Mouse (Mus musculus) liver, embryonic 16.5 days (tissue): ENCODE measurements around the gene Mfsd12. TPM values are rescaled to one million over a fixed set of nuclear protein-coding genes. Genes with fewer than 3 reads are reported as not detected.

Experiments
- ATAC-seq: fragments of 200-750 bp; cut with Nextera tagmentation; 2 replicates; pipeline ENCODE4 v1.8.0; 2017; ENCODE audit warnings: low read depth, mild to moderate bottlenecking, moderate number of reproducible peaks, moderate library complexity
- H3K27ac ChIP-seq: fragments of 300-500 bp; sonication (generic); 2 replicates; pipeline ENCODE4 v1.5.1; 2014; ENCODE audit warnings: mild to moderate bottlenecking, low read length
- H3K27me3 ChIP-seq: fragments of 300-500 bp; sonication (generic); 2 replicates; pipeline ENCODE4 v1.6.1; 2014; ENCODE audit warnings: low read depth, low read length, mixed read lengths; ENCODE audit not compliant: control insufficient read depth, insufficient read depth
- H3K36me3 ChIP-seq: fragments of 300-500 bp; sonication (generic); 2 replicates; pipeline ENCODE4 v1.6.1; 2014; ENCODE audit warnings: mild to moderate bottlenecking; ENCODE audit not compliant: control insufficient read depth, insufficient read depth
- H3K4me1 ChIP-seq: fragments of 300-500 bp; sonication (generic); 2 replicates; pipeline ENCODE4 v1.6.1; 2014; ENCODE audit warnings: low read depth, low read length, mixed read lengths; ENCODE audit not compliant: control insufficient read depth
- H3K4me2 ChIP-seq: fragments of 300-500 bp; sonication (generic); 2 replicates; pipeline ENCODE4 v1.6.1; 2014; ENCODE audit warnings: low read depth, low read length, mixed read lengths
- H3K4me3 ChIP-seq: fragments of 300-500 bp; sonication (generic); 2 replicates; pipeline ENCODE4 v1.5.1; 2014; ENCODE audit warnings: low read depth, mild to moderate bottlenecking, low read length
- H3K9ac ChIP-seq: fragments of 300-500 bp; sonication (generic); 2 replicates; pipeline ENCODE4 v1.6.1; 2014; ENCODE audit warnings: low read depth, low read length
- H3K9me3 ChIP-seq: fragments of 300-500 bp; sonication (generic); replicated peaks from 2 replicates; pipeline ENCODE4 v1.6.1; 2016; ENCODE audit warnings: low read length; ENCODE audit not compliant: control insufficient read depth
- WGBS: fragments of 180-500 bp; shearing (Covaris S2); extraction: QIAGEN DNeasy Blood & Tissue Kit; methylation state at CpG from one replicate; pipeline ENCODE4 v1.1.7; 2014; ENCODE audit not compliant: insufficient replicate concordance; 5-methylcytosine and 5-hydroxymethylcytosine counted together
- polyA plus RNA-seq: library from polyadenylated mRNA; unstranded; fragments of >200 nt; fragmentation: Nextera tagmentation; extraction: Ambion mirVana; gene quantifications from 2 replicates; pipeline ENCODE4 v1.2.1, GENCODE M21; 2015

Gene Mfsd12
- polyA plus RNA-seq, 1 experiment from 2014 or later, result 11.9 TPM

GRCm38 (mm10) chr10:81379809-81380378, 22.6 kb downstream of the Mfsd12 start:
- Histone ChIP-seq H3K4me3 (0 out of 2 replicates have a peak overlapping the region, but pooled peaks have one; percentile 69), H3K27me3 (no peaks in the 10 kb centered on the region), H3K9me3 (no peaks in the 10 kb centered on the region), H3K9ac (peak overlapping the region; percentile 75), H3K4me1 (peaks cover 66% of the 10 kb centered on the region), H3K27ac (peak overlapping the region; percentile 100), H3K36me3 (peaks cover 15% of the 10 kb centered on the region), H3K4me2 (peak overlapping the region; percentile 83)
- no peak for ATAC-seq
- WGBS, result 50% methylated on average over 6 of the region's 6 CpGs

GRCm38 (mm10) chr10:81382039-81382438, 24.7 kb downstream of the Mfsd12 start:
- Histone ChIP-seq H3K27me3 (no peaks in the 10 kb centered on the region), H3K4me3 (peak overlapping the region; percentile 25), H3K4me1 (peaks cover 58% of the 10 kb centered on the region), H3K27ac (peak overlapping the region; percentile 100), H3K36me3 (peaks cover 12% of the 10 kb centered on the region; the same call in 1 of the 2 replicates), H3K9ac (peak overlapping the region; percentile 59), H3K9me3 (no peaks in the 10 kb centered on the region), H3K4me2 (peak overlapping the region; percentile 46)
- WGBS, result 11% methylated on average over 5 of the region's 5 CpGs
- ATAC-seq, result peak; percentile 75

GRCm38 (mm10) chr10:81383802-81384604, 26.7 kb downstream of the Mfsd12 start, which contains the start of the genes Dohh and Gm48551:
Gene Dohh (plus strand): TSS chr10:81384428.
Gene Gm48551 (plus strand): TSS chr10:81384466.
- ATAC-seq, result peak; percentile 76
- Histone ChIP-seq H3K4me3 (peak within 1 kb of the TSS; percentile 93), H3K4me1 (peaks cover 60% of the 10 kb centered on the region)

GRCm38 (mm10) chr10:81384605-81384982, 27.3 kb downstream of the Mfsd12 start:
- H3K9ac ChIP-seq, result peak overlapping the region; percentile 86
- no peaks in the 10 kb centered on the region for H3K9me3 ChIP-seq
- H3K36me3 ChIP-seq, result peaks cover 26% of the 10 kb centered on the region
- H3K27ac ChIP-seq, result peak overlapping the region; percentile 100
- under 1% methylated on average over 19 of the region's 19 CpGs for WGBS
- no peaks in the 10 kb centered on the region for H3K27me3 ChIP-seq
- H3K4me1 ChIP-seq, result peaks cover 60% of the 10 kb centered on the region
- peak overlapping the region; percentile 93 for H3K4me3 ChIP-seq
- no peak for ATAC-seq
- peak overlapping the region; percentile 91 for H3K4me2 ChIP-seq

More at GRCm38 (mm10) chr10:81383802-81384604, 26.7 kb downstream of the Mfsd12 start, which contains the start of the genes Dohh and Gm48551:
- 3% methylated on average over 50 of the region's 54 CpGs for WGBS
- H3K36me3 ChIP-seq, result peaks cover 26% of the 10 kb centered on the region
- H3K9ac ChIP-seq, result peak within 1 kb of the TSS; percentile 86
- no peaks in the 10 kb centered on the region for H3K9me3 ChIP-seq
- H3K27me3 ChIP-seq, result no peaks in the 10 kb centered on the region
- H3K4me2 ChIP-seq, result peak within 1 kb of the TSS; percentile 91
- peak within 1 kb of the TSS; percentile 100 for H3K27ac ChIP-seq

- no peak for ATAC-seq
- peaks cover 54% of the 10 kb centered on the region for H3K4me1 ChIP-seq
- no peaks in the 10 kb centered on the region for H3K9me3 ChIP-seq
Measured at GRCm38 (mm10) chr10:81385603-81386306, 28.5 kb downstream of the Mfsd12 start.

GRCm38 (mm10) chr10:81387716-81388115, 30.4 kb downstream of the Mfsd12 start:
- H3K27ac ChIP-seq, result no peak overlapping the region
- ATAC-seq, result no peak
- peaks cover 26% of the 10 kb centered on the region for H3K36me3 ChIP-seq
- no peak overlapping the region for H3K9ac ChIP-seq
- peaks cover 40% of the 10 kb centered on the region for H3K4me1 ChIP-seq
- H3K4me3 ChIP-seq, result no peak overlapping the region
- no peaks in the 10 kb centered on the region for H3K9me3 ChIP-seq
- 87% methylated on average over 20 of the region's 20 CpGs for WGBS
- no peak overlapping the region for H3K4me2 ChIP-seq
- H3K27me3 ChIP-seq, result no peaks in the 10 kb centered on the region

More at GRCm38 (mm10) chr10:81385603-81386306, 28.5 kb downstream of the Mfsd12 start:
- Histone ChIP-seq H3K4me3 (peak overlapping the region; percentile 93), H3K4me2 (peak overlapping the region; percentile 91), H3K9ac (peak overlapping the region; percentile 86), H3K27me3 (no peaks in the 10 kb centered on the region), H3K36me3 (peaks cover 26% of the 10 kb centered on the region), H3K27ac (no peak overlapping the region)
- 67% methylated on average over 22 of the region's 22 CpGs for WGBS

- no peaks in the 10 kb centered on the region for H3K9me3 ChIP-seq
- H3K36me3 ChIP-seq, result peaks cover 26% of the 10 kb centered on the region
- WGBS, result 57% methylated on average over 5 of the region's 5 CpGs
- no peak for ATAC-seq
- no peaks in the 10 kb centered on the region for H3K27me3 ChIP-seq
- H3K4me2 ChIP-seq, result no peak within 1 kb of the TSS
- peaks cover 41% of the 10 kb centered on the region for H3K4me1 ChIP-seq
- H3K4me3 ChIP-seq, result no peak within 1 kb of the TSS
- peak within 1 kb of the TSS; percentile 25; the same call in 1 of the 2 replicates for H3K27ac ChIP-seq
- H3K9ac ChIP-seq, result no peak within 1 kb of the TSS
Measured at GRCm38 (mm10) chr10:81388505-81389055, 31.3 kb downstream of the Mfsd12 start, which contains the start of gene Gm48552. Gene Gm48552 (plus strand): TSS chr10:81389005.

- no peak for ATAC-seq
- no peak overlapping the region for H3K4me3 ChIP-seq
- H3K9ac ChIP-seq, result no peak overlapping the region
- WGBS, result 70% methylated on average over 3 of the region's 3 CpGs
- no peaks in the 10 kb centered on the region for H3K9me3 ChIP-seq
- peaks cover 26% of the 10 kb centered on the region for H3K36me3 ChIP-seq
- H3K27me3 ChIP-seq, result no peaks in the 10 kb centered on the region
- peaks cover 44% of the 10 kb centered on the region for H3K4me1 ChIP-seq
- H3K4me2 ChIP-seq, result no peak overlapping the region
- H3K27ac ChIP-seq, result peak overlapping the region; percentile 25; the same call in 1 of the 2 replicates
Measured at GRCm38 (mm10) chr10:81389373-81389772, 32.1 kb downstream of the Mfsd12 start.
